Mouse (Mus musculus): ENCODE measurements around the gene Hacd2.

DNA sequence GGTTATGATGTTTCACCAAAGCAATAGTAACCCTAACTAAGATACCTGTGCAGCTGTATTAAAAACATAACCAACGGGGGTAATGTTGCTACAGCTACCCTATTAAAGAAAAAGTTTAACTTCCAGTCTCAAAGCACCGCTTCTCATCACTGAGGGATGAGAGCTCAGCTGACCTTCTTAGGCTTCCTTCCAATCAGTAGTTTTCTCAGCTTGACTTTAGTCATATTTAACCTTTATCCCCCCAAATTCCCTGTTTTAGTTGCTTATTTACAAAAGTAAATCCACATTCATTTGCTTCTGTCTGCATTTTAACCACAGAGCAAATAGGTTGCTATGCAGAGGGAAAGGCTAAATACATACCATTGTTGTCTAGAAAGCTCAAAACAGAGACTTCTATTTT, 17.5 kb upstream of the Hacd2 start:
- TF ChIP-seq POLR2A (IDR thresholded peaks at IDR 0.05; ENCODE audit: borderline replicate concordance, extremely low read depth, insufficient read depth, insufficient read length, poor library complexity, severe bottlenecking) (no peak), CTCF (IDR thresholded peaks at IDR 0.05; ENCODE audit: borderline replicate concordance, extremely low read depth, insufficient read depth, insufficient read length) (no peak)
